Mouse (Mus musculus): ENCODE results near the gene Vcp.

- TF ChIP-seq POLR2A (IDR thresholded peaks at IDR 0.05; ENCODE audit: low read depth, low read length) (peak; percentile 70), CTCF (IDR thresholded peaks at IDR 0.05; ENCODE audit: borderline replicate concordance, insufficient read depth, low read length) (no peak)
Measured at GRCm38 (mm10) chr4:43031237-43031995, 31.1 kb upstream of the Vcp start, which contains the start of gene Stoml2.
